Mouse (Mus musculus) layer of hippocampus, postnatal 36 days (tissue): ENCODE measurements around the gene Ptger3. TPM values are rescaled to one million over a fixed set of nuclear protein-coding genes. Genes with fewer than 3 reads are reported as not detected.

Source experiments
- DNase-seq, 2 experiments: peaks; one replicate each; pipeline ENCODE4 v3.0.0; 2022
- total RNA-seq, 2 experiments: library from RNA; stranded (reverse); gene quantifications; 2 replicates each; pipeline ENCODE4 v1.2.3; 2021

Ptger3 gene
- 1 to 10 TPM; 1.8 to 2.0 TPM for total RNA-seq

DNA sequence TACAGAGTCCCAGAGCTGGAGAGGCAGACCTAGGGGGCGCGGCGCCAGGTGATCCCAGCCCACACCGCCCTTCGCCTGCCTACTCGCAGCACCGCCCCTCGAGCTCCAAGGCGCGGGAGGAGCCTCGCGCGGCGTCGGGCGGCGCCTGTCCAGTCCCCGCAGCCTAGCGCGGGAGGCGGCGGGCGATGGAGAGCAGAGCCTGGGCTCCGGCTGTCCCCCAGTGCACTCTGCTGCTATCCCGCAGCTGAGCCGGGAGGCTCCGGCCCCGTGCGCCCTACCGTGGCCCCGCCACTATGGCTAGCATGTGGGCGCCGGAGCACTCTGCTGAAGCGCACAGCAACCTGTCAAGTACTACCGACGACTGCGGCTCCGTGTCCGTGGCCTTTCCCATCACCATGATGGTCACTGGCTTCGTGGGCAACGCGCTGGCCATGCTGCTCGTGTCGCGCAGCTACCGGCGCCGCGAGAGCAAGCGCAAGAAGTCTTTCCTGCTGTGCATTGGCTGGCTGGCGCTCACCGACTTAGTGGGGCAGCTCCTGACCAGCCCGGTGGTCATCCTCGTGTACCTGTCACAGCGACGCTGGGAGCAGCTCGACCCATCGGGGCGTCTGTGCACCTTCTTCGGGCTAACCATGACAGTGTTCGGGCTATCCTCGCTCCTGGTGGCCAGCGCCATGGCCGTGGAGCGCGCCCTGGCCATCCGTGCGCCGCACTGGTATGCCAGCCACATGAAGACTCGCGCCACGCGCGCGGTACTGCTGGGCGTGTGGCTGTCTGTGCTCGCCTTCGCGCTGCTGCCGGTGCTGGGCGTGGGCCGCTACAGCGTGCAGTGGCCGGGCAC is at the start of gene Ptger3:
Gene Ptger3 (plus strand): TSS at position 168 of the 841 bp plus-strand sequence.
- DNase-seq = peak; percentile 5 to 11

- DNase-seq = no peak
Measured at GRCm38 (mm10) chr3:157517992-157518391, 48.7 kb upstream of the Ptger3 start.

- peak; percentile 45 to 49 for DNase-seq
Measured at GRCm38 (mm10) chr3:157520433-157520832, 46.3 kb upstream of the Ptger3 start.

DNA sequence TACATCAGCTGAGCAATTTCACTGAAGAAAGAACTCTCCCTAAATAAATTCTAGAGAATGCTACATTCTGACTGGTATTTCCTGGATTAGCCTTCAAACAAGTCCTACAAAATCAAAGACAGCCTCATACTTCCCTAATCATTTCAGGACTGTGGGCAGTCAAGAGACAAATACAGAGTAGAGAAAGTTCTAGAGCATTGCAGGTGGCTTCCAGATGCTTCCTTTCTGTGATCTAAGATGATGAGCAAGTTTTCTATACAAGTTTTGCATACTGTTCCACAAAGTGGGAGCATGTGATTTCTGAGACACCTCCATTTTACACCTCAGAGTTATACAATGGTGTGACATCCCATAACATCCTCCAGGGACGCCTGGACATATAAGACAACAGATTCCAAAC is 42.9 kb upstream of the Ptger3 start:
- DNase-seq = no peak

GRCm38 (mm10) chr3:157531585-157531984 is 35.1 kb upstream of the Ptger3 start:
- DNase-seq = no peak

GRCm38 (mm10) chr3:157533964-157534785 is 32.5 kb upstream of the Ptger3 start, which contains the start of gene Zranb2:
TSS of gene Zranb2 (plus strand) at chr3:157534160.
- peak; percentile 93 for DNase-seq

DNA sequence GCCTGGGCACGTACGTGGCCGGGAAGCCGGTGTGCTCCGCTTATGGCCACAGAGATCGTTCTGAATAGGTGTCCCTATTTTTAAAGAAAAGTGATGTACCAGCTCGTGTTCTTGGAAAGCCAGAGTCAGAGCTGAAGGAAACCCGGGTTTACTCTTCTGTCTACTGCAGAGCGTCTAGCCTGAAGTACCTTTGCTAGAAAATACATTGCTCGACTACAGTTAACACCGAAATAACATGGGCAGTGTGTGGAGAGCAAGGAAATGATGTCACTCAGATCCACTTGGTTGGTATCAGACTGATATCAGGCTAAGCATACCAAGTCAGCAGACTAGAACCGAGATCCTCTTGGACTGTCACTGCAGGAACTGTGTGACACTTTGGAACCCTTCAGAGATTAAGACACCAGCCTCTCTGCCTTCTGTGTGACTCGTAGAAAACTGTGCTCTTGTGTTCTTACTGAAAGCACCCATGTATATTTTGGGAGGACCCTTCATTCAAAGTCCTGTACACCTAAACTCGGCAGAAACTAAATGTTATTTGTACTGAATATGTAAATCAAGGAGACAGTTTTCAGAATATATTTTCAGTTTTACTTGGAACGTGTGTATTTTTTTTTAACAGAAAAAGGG is 31.8 kb upstream of the Ptger3 start:
- no peak for DNase-seq

DNA sequence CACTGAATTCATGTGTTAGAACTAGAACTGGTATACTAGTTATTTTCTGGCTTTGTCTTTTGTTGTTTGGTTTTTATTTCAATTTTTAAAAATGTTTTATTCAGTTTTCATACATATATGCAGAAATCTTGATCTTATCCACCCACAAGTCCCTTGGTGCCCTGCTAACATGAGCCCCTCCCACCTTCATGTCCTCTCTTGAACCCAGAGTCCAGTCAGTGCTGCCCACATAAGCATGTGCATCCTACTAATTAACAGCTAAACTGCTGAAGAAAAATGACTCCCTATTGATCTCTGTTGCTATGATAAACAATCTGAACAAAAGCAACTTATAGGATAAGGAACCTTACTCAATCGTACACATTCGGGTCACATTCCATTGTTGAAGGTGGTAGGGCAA is 17.4 kb upstream of the Ptger3 start:
- DNase-seq = no peak

GRCm38 (mm10) chr3:157549758-157550600 is 16.7 kb upstream of the Ptger3 start:
- DNase-seq = no peak

GRCm38 (mm10) chr3:157565196-157565595 is 1.5 kb upstream of the Ptger3 start:
- no peak for DNase-seq

DNA sequence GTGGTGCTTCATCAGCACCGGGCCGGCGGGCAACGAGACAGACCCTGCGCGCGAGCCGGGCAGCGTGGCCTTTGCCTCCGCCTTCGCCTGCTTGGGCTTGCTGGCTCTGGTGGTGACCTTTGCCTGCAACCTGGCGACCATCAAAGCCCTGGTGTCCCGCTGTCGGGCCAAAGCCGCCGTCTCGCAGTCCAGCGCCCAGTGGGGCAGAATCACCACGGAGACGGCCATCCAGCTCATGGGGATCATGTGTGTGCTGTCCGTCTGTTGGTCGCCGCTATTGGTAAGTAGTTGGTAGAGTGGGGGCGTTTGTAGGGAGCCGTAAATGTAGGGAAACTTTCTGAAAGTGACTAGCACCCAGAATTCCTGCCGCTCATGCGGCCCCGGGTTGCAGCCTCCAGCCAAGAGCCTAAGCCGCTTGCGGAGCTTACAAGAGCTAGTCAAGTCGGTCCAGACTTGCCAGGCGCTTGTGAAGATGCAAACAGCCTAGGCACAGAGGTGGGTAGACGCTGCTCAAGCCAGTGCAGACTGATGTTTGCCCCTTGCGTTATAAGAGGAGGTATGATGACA is 957 bp downstream of the Ptger3 start:
- DNase-seq = peak; percentile 12 to 24

GRCm38 (mm10) chr3:157572011-157572410 is 5.3 kb downstream of the Ptger3 start:
- DNase-seq = no peak

- DNase-seq = no peak
Measured at GRCm38 (mm10) chr3:157575441-157576342, 9.0 kb downstream of the Ptger3 start.

GRCm38 (mm10) chr3:157576343-157576722 is 9.6 kb downstream of the Ptger3 start:
- no peak for DNase-seq

DNA sequence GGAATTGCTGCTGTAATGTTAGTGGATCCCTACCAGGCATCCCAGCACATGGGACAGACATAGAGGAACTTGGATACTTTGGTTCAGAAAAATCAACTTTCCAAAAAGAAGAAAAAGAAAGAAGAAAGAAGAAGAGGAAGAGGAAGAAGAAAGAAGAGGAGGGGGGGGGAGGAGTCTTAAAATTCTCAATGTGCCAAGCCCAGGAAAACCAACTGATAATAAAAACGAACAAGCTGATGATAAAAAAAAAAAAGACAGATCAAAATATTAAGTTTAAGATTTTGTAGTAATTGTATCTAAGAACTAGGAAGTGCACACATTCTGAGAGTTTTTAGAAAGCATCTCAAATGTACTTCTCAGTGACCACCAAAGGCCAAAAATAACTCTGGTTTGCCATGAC is 10.2 kb downstream of the Ptger3 start:
- no peak for DNase-seq

DNA sequence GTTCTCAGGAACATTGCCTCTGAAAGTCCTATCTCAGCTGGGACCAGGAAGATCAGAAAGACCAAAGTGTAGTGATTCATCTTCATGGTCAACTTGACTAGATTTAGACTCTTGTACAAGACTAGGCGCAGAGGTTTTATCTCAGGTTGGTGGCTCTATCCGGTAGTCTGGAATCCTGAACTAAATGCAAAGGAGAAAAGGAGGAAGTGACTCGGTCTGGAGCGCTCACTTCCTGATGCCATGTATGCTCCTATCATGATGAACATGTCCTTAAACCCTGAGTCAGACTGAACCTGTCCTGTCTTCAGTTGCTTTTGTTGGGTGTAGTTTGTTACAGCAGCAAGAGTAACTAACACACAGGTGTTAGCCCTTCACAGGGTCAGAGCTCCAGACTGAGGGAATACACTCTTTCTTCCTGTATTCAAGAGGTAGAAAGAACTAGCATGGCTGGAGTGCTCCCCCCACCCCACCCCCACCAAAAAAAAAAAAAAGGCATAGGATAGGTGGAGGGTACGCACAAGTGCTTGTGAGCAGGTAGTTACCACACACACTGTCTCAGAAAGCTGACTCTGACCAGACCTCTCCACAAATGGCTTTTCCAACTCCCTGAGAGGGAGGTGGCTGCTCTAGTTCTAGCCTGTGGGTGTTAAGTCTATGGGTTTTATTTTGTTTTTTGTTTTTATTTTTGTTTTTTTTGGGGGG is 11.9 kb downstream of the Ptger3 start:
- no peak for DNase-seq

- DNase-seq = no peak
Measured at GRCm38 (mm10) chr3:157579376-157579775, 12.7 kb downstream of the Ptger3 start.

DNA sequence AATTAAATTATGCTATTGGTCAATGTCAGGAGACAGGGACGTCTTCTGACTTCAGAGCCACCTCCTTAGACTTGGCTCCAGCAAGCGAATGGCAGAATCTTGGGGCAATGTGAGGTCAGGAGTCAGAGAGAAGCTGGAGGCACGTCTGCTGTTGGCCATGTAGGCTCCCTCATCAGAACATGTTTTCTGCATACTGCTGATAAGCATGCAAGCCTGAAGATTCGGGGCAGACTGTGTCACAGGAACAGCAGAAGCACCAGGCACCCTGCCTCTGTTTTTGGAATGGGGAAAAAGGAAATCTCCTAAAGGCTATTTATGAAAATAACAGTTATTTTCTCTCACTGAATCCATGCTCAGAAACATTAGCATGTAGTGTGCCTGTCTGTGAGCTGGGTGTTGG is 13.6 kb downstream of the Ptger3 start:
- no peak for DNase-seq

DNA sequence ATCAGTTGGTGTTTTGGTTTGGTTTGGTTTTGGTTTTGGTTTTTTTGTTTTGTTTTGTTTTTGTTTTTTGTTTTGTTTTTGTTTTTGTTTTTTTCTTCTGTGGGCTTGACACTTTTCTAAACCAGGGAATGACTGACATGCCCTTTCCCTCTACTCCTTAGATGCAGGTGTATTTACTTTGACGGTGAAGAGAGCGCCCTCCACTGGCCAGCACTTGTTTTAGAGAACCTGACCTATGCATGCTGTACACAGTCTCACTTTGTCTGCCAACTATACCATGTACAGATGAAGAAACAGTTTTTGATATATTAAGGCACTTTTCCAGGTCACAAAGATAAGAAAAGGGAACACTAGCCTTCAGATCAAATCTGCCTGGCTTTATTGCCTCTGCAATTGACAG is 15.1 kb downstream of the Ptger3 start:
- DNase-seq = no peak
